ENCODE assay signal across 7 mouse cellular contexts in the genomic region with DNA sequence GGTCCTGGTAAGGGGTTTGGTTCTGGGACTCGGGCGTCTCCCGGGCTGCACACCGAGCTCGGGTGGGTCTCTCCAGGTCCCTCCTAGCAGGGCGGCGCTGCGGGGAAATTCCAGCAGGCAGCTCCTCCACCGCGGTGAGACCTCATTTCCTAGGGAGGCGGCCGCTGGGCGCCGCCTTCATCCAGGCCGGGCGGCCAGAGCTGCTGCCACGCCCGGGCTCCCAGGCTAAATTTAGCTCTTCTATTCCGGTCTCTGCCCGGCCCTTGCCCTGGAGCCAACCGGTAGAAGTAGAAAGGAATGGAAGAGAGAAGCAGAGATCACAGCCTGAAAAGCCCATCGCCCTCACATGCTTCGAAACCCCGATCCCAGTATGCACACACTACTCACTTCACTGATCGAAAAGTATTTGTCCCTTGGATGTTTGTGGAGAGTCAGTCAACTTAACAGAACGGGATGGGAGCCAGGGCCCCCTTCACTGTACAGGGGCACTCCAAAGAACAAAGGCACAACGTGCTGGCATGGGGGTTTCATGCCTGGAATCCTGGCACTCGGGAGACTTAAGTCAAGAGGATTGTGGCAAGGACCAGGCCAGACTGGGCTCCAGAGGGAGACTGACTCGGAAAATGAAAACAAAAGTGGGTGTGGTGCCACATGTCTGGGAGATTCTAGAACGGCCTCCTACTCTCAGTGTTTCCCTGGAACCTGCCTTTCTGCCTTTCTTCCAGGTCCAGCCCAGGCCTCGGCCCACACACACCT. TPM values are rescaled to one million over a fixed set of nuclear protein-coding genes. Genes with fewer than 3 reads are reported as not detected.
DNase-seq lines count a peak whose midpoint lies in the region; ATAC-seq and TF ChIP-seq lines count a peak whose summit lies in the region.

No protein-coding gene starts in this region.

- no peak for TF ChIP-seq CTCF in cerebellum, adult 2 months (IDR thresholded peaks at IDR 0.05; ENCODE audit: borderline replicate concordance, insufficient read depth, low read depth, low read length)
- TF ChIP-seq CTCF in forebrain, postnatal 0 days (IDR thresholded peaks at IDR 0.05; ENCODE audit: low read depth), result no peak

- no peak for TF ChIP-seq POLR2A in cerebellum, adult 2 months (IDR thresholded peaks at IDR 0.05; ENCODE audit: borderline replicate concordance, insufficient read depth, low read length)

- peaks cover 13% of the 10 kb centered on the region for H3K4me1 ChIP-seq in cerebellum, adult 2 months (ENCODE audit: control insufficient read depth, insufficient read depth, low read length)
- H3K4me1 ChIP-seq in forebrain, postnatal 0 days (ENCODE audit: insufficient read depth), result peaks cover 9% of the 10 kb centered on the region
- H3K4me1 ChIP-seq in hindbrain, embryonic 10.5 days (replicated peaks), result peaks cover 19% of the 10 kb centered on the region
- peaks cover 19% of the 10 kb centered on the region for H3K4me1 ChIP-seq in limb, embryonic 13.5 days
- H3K4me1 ChIP-seq in midbrain, embryonic 12.5 days, result peaks cover 9% of the 10 kb centered on the region; the same call in 1 of the 2 replicates
- peaks cover 19% of the 10 kb centered on the region for H3K4me1 ChIP-seq in stomach, embryonic 15.5 days

- ATAC-seq in forebrain, postnatal 0 days, result peak; percentile 48
- peak; percentile 79 for ATAC-seq in limb, embryonic 13.5 days (ENCODE audit: low FRiP score, low read depth)
- ATAC-seq in midbrain, embryonic 12.5 days (ENCODE audit: low FRiP score, low read depth), result peak; percentile 49; the same call in 1 of the 2 replicates
- ATAC-seq in stomach, embryonic 15.5 days (ENCODE audit: insufficient read depth, low FRiP score, low read depth), result peak; percentile 75

- WGBS in cerebellum, adult 2 months, result 3% methylated on average over 31 of the region's 31 CpGs
- WGBS in forebrain, postnatal 0 days, result 17% methylated on average over 31 of the region's 31 CpGs
- WGBS in hindbrain, embryonic 10.5 days, result 25% methylated on average over 31 of the region's 31 CpGs
- 14% methylated on average over 31 of the region's 31 CpGs for WGBS in limb, embryonic 13.5 days
- 24% methylated on average over 31 of the region's 31 CpGs for WGBS in midbrain, embryonic 12.5 days
- WGBS in stomach, embryonic 15.5 days, result 9% methylated on average over 31 of the region's 31 CpGs

- H3K4me3 ChIP-seq in cerebellum, adult 2 months (replicated peaks; ENCODE audit: insufficient read depth, low read depth, low read length), result peak overlapping the region; percentile 23
- peak overlapping the region; percentile 9; the same call in 1 of the 2 replicates for H3K4me3 ChIP-seq in forebrain, postnatal 0 days (ENCODE audit: low read depth, low read length)
- H3K4me3 ChIP-seq in hindbrain, embryonic 10.5 days, result peak overlapping the region; percentile 39
- peak overlapping the region; percentile 5 for H3K4me3 ChIP-seq in limb, embryonic 13.5 days
- H3K4me3 ChIP-seq in midbrain, embryonic 12.5 days, result 0 out of 2 replicates have a peak overlapping the region, but pooled peaks have one; percentile 0
- H3K4me3 ChIP-seq in stomach, embryonic 15.5 days (replicated peaks), result peak overlapping the region; percentile 16

- DNase-seq in adipocyte (ENCODE audit: low spot score), result peak; percentile 79
- DNase-seq in cerebellum, adult 2 months, result peak; percentile 80 to 86
- DNase-seq in forebrain, postnatal 0 days, result peak; percentile 34
- DNase-seq in hindbrain, embryonic 10.5 days (ENCODE audit: low spot score), result peak; percentile 53

- no peaks in the 10 kb centered on the region for H3K36me3 ChIP-seq in forebrain, postnatal 0 days (ENCODE audit: insufficient read depth)
- no peaks in the 10 kb centered on the region for H3K36me3 ChIP-seq in hindbrain, embryonic 10.5 days
- no peaks in the 10 kb centered on the region for H3K36me3 ChIP-seq in limb, embryonic 13.5 days
- no peaks in the 10 kb centered on the region for H3K36me3 ChIP-seq in midbrain, embryonic 12.5 days
- no peaks in the 10 kb centered on the region for H3K36me3 ChIP-seq in stomach, embryonic 15.5 days

- no peaks in the 10 kb centered on the region for H3K9me3 ChIP-seq in forebrain, postnatal 0 days (ENCODE audit: low read length)
- no peaks in the 10 kb centered on the region for H3K9me3 ChIP-seq in hindbrain, embryonic 10.5 days
- no peaks in the 10 kb centered on the region for H3K9me3 ChIP-seq in limb, embryonic 13.5 days
- no peaks in the 10 kb centered on the region for H3K9me3 ChIP-seq in midbrain, embryonic 12.5 days
- H3K9me3 ChIP-seq in stomach, embryonic 15.5 days, result no peaks in the 10 kb centered on the region

- no peaks in the 10 kb centered on the region for H3K27me3 ChIP-seq in cerebellum, adult 2 months (ENCODE audit: control insufficient read depth, insufficient read depth, low read length)
- H3K27me3 ChIP-seq in forebrain, postnatal 0 days (ENCODE audit: insufficient read depth, low read length), result no peaks in the 10 kb centered on the region
- no peaks in the 10 kb centered on the region for H3K27me3 ChIP-seq in hindbrain, embryonic 10.5 days (ENCODE audit: insufficient read depth, poor library complexity, severe bottlenecking)
- no peaks in the 10 kb centered on the region for H3K27me3 ChIP-seq in limb, embryonic 13.5 days
- 0 out of 2 replicates have a peak, but pooled peaks cover 4% of the 10 kb centered on the region for H3K27me3 ChIP-seq in midbrain, embryonic 12.5 days
- no peaks in the 10 kb centered on the region for H3K27me3 ChIP-seq in stomach, embryonic 15.5 days (replicated peaks)

- peak overlapping the region; percentile 46 for H3K9ac ChIP-seq in forebrain, postnatal 0 days
- H3K9ac ChIP-seq in limb, embryonic 13.5 days, result peak overlapping the region; percentile 54
- peak overlapping the region; percentile 39; the same call in 1 of the 2 replicates for H3K9ac ChIP-seq in midbrain, embryonic 12.5 days (replicated peaks)
- peak overlapping the region; percentile 16; the same call in 1 of the 2 replicates for H3K9ac ChIP-seq in stomach, embryonic 15.5 days

- H3K4me2 ChIP-seq in forebrain, postnatal 0 days (ENCODE audit: low read depth), result peak overlapping the region; percentile 43
- H3K4me2 ChIP-seq in limb, embryonic 13.5 days (replicated peaks), result peak overlapping the region; percentile 56
- H3K4me2 ChIP-seq in midbrain, embryonic 12.5 days (replicated peaks), result peak overlapping the region; percentile 40
- peak overlapping the region; percentile 45 for H3K4me2 ChIP-seq in stomach, embryonic 15.5 days

- peak overlapping the region; percentile 92 for H3K27ac ChIP-seq in cerebellum, adult 2 months (ENCODE audit: insufficient read depth, low read length)
- H3K27ac ChIP-seq in forebrain, postnatal 0 days (ENCODE audit: low read depth, low read length), result peak overlapping the region; percentile 58
- peak overlapping the region; percentile 86 for H3K27ac ChIP-seq in hindbrain, embryonic 10.5 days
- H3K27ac ChIP-seq in limb, embryonic 13.5 days, result peak overlapping the region; percentile 91
- peak overlapping the region; percentile 27 for H3K27ac ChIP-seq in midbrain, embryonic 12.5 days (replicated peaks)
- H3K27ac ChIP-seq in stomach, embryonic 15.5 days, result peak overlapping the region; percentile 96

RNA-seq across cellular contexts. Expression of a gene that starts 46.2 kb away (rescaled TPM):
- not detected in 2 replicates for polyA plus RNA-seq in cerebellum, adult 2 months (2012; rRNA removed)
- total RNA-seq in forebrain, postnatal 0 days (2014; rRNA removed), result 0.29 TPM in 1 of 2 replicates, not detected in the other
- polyA plus RNA-seq in forebrain, postnatal 0 days (2015; fragmentation: Nextera tagmentation; extraction: Ambion mirVana), result not detected in 2 replicates
- polyA plus RNA-seq in hindbrain, embryonic 10.5 days (2016; fragmentation: Nextera tagmentation; extraction: Ambion mirVana), result not detected in 2 replicates
- polyA plus RNA-seq in limb, embryonic 13.5 days (2015; fragmentation: Nextera tagmentation; extraction: Ambion mirVana), result not detected in 2 replicates
- not detected in 2 replicates for polyA plus RNA-seq in midbrain, embryonic 12.5 days (2016; fragmentation: Nextera tagmentation; extraction: Ambion mirVana)
- not detected in 2 replicates for polyA plus RNA-seq in stomach, embryonic 15.5 days (2015; fragmentation: Nextera tagmentation; extraction: Ambion mirVana)

RNA-seq across cellular contexts. Expression of a gene that starts 46.3 kb away (rescaled TPM):
- polyA plus RNA-seq in cerebellum, adult 2 months (2012; rRNA removed), result 1.6 and 1.8 TPM in 2 replicates
- 0.15 and 0.33 TPM in 2 replicates for total RNA-seq in forebrain, postnatal 0 days (2014; rRNA removed)
- polyA plus RNA-seq in forebrain, postnatal 0 days (2015; fragmentation: Nextera tagmentation; extraction: Ambion mirVana), result 0.17 and 0.19 TPM in 2 replicates
- 0.12 TPM in 1 of 2 replicates, not detected in the other for polyA plus RNA-seq in hindbrain, embryonic 10.5 days (2016; fragmentation: Nextera tagmentation; extraction: Ambion mirVana)
- polyA plus RNA-seq in limb, embryonic 13.5 days (2015; fragmentation: Nextera tagmentation; extraction: Ambion mirVana), result not detected in 2 replicates
- polyA plus RNA-seq in midbrain, embryonic 12.5 days (2016; fragmentation: Nextera tagmentation; extraction: Ambion mirVana), result not detected in 2 replicates
- polyA plus RNA-seq in stomach, embryonic 15.5 days (2015; fragmentation: Nextera tagmentation; extraction: Ambion mirVana), result not detected in 2 replicates

RNA-seq across cellular contexts. Expression of a gene that starts 54.2 kb away (rescaled TPM):
- 610 and 672 TPM in 2 replicates for polyA plus RNA-seq in cerebellum, adult 2 months (2012; rRNA removed)
- 1,921 and 1,968 TPM in 2 replicates for total RNA-seq in forebrain, postnatal 0 days (2014; rRNA removed)
- polyA plus RNA-seq in forebrain, postnatal 0 days (2015; fragmentation: Nextera tagmentation; extraction: Ambion mirVana), result 1,724 and 1,908 TPM in 2 replicates
- 2,611 and 3,050 TPM in 2 replicates for polyA plus RNA-seq in hindbrain, embryonic 10.5 days (2016; fragmentation: Nextera tagmentation; extraction: Ambion mirVana)
- 2,828 and 3,051 TPM in 2 replicates for polyA plus RNA-seq in limb, embryonic 13.5 days (2015; fragmentation: Nextera tagmentation; extraction: Ambion mirVana)
- 2,626 and 2,824 TPM in 2 replicates for polyA plus RNA-seq in midbrain, embryonic 12.5 days (2016; fragmentation: Nextera tagmentation; extraction: Ambion mirVana)
- polyA plus RNA-seq in stomach, embryonic 15.5 days (2015; fragmentation: Nextera tagmentation; extraction: Ambion mirVana), result 2,449 and 2,521 TPM in 2 replicates

Comparison
In these comparisons a context has a peak if more than half of its experiments do, and no peak if none do; other contexts are left out.
1. Peak in every context shown above with its lines: DNase-seq, ATAC-seq, H3K4me3 ChIP-seq and H3K27ac ChIP-seq.
2. H3K27ac ChIP-seq: peak in every context shown above with its lines; median percentile 96 in stomach, embryonic 15.5 days; 92 in cerebellum, adult 2 months; 91 in limb, embryonic 13.5 days; 86 in hindbrain, embryonic 10.5 days; 58 in forebrain, postnatal 0 days; 27 in midbrain, embryonic 12.5 days.